Mouse (Mus musculus) heart, postnatal 0 days (tissue): ENCODE measurements around the gene Acaca. TPM values are rescaled to one million over a fixed set of nuclear protein-coding genes. Genes with fewer than 3 reads are reported as not detected.
A peak's percentile ranks its signal among the peaks of the same experiment; 100 is the strongest.

ENCODE experiments used
- ATAC-seq: fragments of 200-750 bp; cut with Nextera tagmentation; 2 replicates; pipeline ENCODE4 v1.8.0; 2017; ENCODE audit warnings: low read depth, moderate number of reproducible peaks, moderate library complexity; ENCODE audit not compliant: insufficient read depth
- DNase-seq: peaks from one replicate; pipeline ENCODE4 v3.0.0-alpha.2; 2016; ENCODE audit warnings: low spot score
- H3K27ac ChIP-seq: fragments of 300-500 bp; sonication (generic); 2 replicates; pipeline ENCODE4 v1.5.1; 2014; ENCODE audit warnings: low read depth, mild to moderate bottlenecking
- H3K27me3 ChIP-seq: fragments of 300-500 bp; sonication (generic); 2 replicates; pipeline ENCODE4 v1.6.1; 2014; ENCODE audit warnings: low read length, mixed read lengths; ENCODE audit not compliant: control insufficient read depth, insufficient read depth
- H3K36me3 ChIP-seq: fragments of 300-500 bp; sonication (generic); replicated peaks from 2 replicates; pipeline ENCODE4 v1.6.1; 2014; ENCODE audit warnings: low read length, mixed read lengths; ENCODE audit not compliant: control insufficient read depth, insufficient read depth
- H3K4me1 ChIP-seq: fragments of 300-500 bp; sonication (generic); 2 replicates; pipeline ENCODE4 v1.6.1; 2014; ENCODE audit warnings: antibody characterized with exemption; ENCODE audit not compliant: control insufficient read depth, insufficient read depth
- H3K4me2 ChIP-seq: fragments of 300-500 bp; sonication (generic); 2 replicates; pipeline ENCODE4 v1.6.1; 2014; ENCODE audit warnings: low read depth, mild to moderate bottlenecking, low read length, moderate library complexity
- H3K4me3 ChIP-seq: fragments of 300-500 bp; sonication (generic); 2 replicates; pipeline ENCODE4 v1.5.1; 2014; ENCODE audit warnings: low read depth, low read length
- H3K9ac ChIP-seq: fragments of 300-500 bp; sonication (generic); replicated peaks from 2 replicates; pipeline ENCODE4 v1.6.1; 2014; ENCODE audit warnings: low read depth, low read length, mixed read lengths
- H3K9me3 ChIP-seq: fragments of 300-500 bp; sonication (generic); replicated peaks from 2 replicates; pipeline ENCODE4 v1.6.1; 2016; ENCODE audit warnings: low read length; ENCODE audit not compliant: control insufficient read depth
- CTCF ChIP-seq: IDR thresholded peaks from 2 replicates; pipeline ENCODE4 v1.5.1; 2016; ENCODE audit warnings: antibody characterized with exemption, control low read depth, low read depth
- EP300 ChIP-seq: IDR thresholded peaks from 2 replicates; pipeline ENCODE4 v1.6.1; 2016; ENCODE audit warnings: antibody characterized with exemption, low read depth
- whole genome bisulfite sequencing: fragments of 180-500 bp; shearing (Covaris S2); extraction: QIAGEN DNeasy Blood & Tissue Kit; methylation state at CpG from one replicate; pipeline ENCODE4 v1.1.7; 2014; 5-methylcytosine and 5-hydroxymethylcytosine counted together
- polyA plus RNA-seq: library from polyadenylated mRNA; unstranded; fragments of >200 nt; fragmentation: Nextera tagmentation; extraction: Ambion mirVana; gene quantifications from 2 replicates; pipeline ENCODE4 v1.2.1, GENCODE M21; 2015
- total RNA-seq: library from RNA; depleted of rRNA; stranded (reverse); fragments of >200 nt; gene quantifications from 2 replicates; pipeline ENCODE4 v1.2.3, GENCODE M21; 2014; ENCODE audit warnings: low replicate concordance

Gene Acaca
- total and polyA plus RNA-seq, 2 experiments from 2014 or later, result 3.0 to 11.5 TPM

DNA sequence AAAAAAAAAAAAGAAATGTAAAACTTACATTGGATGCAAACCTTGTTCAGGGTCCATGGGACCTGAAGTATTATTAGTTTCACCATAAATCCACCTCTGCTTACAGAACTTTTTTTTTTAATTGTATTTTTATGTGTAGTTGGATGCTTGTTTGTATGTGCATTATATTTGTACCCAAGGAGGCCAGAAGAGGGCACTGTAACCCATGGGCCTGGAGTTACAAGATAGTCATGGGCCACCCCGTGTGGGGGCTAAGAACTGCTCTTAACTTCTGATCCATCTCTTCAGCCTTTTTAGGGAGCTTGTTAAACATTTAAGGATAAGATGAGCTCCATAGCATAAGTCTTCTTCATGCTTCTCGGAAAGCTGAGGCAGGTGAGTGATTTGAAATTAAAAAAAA lies 21.4 kb downstream of the Acaca start:
- Histone ChIP-seq H3K4me3 (no peak overlapping the region), H3K9me3 (no peaks in the 10 kb centered on the region), H3K4me2 (no peak overlapping the region), H3K27ac (no peak overlapping the region), H3K27me3 (no peaks in the 10 kb centered on the region), H3K4me1 (no peaks in the 10 kb centered on the region), H3K36me3 (no peaks in the 10 kb centered on the region), H3K9ac (no peak overlapping the region)
- WGBS, result 64% methylated on average over 2 of the region's 2 CpGs
- no peak for DNase-seq
- TF ChIP-seq EP300 (no peak), CTCF (0 out of 2 replicates have a peak, but pooled peaks have one; percentile 14)
- ATAC-seq, result no peak

- TF ChIP-seq EP300 (no peak), CTCF (no peak)
- no peaks in the 10 kb centered on the region for H3K4me1 ChIP-seq
- no peaks in the 10 kb centered on the region for H3K9me3 ChIP-seq
- no peak overlapping the region for H3K9ac ChIP-seq
- 85% methylated on average over 4 of the region's 4 CpGs for WGBS
- no peaks in the 10 kb centered on the region for H3K27me3 ChIP-seq
- H3K4me2 ChIP-seq, result no peak overlapping the region
- H3K27ac ChIP-seq, result no peak overlapping the region
- no peak overlapping the region for H3K4me3 ChIP-seq
- no peaks in the 10 kb centered on the region for H3K36me3 ChIP-seq
- DNase-seq, result no peak
- ATAC-seq, result no peak
Measured at GRCm38 (mm10) chr11:84156535-84157262, 27.2 kb downstream of the Acaca start.

DNA sequence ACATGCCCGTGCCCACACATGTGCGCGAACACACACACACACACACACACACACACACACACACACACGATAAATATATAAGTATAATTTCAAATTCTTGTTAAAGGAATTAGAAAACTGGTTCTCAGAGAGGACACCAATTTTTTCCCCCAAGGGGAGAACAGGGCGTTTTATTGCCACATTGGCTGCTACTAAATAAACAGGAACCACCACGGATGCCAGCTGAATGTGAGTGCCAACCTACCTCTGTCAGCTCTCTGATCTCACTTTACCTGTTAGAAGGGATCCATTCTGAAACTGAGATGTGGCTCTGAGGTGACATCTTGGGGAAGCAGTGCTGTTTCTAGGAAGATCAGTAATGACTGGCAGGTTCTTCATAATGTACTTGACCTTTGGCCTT lies 34.7 kb downstream of the Acaca start:
- no peak overlapping the region for H3K27ac ChIP-seq
- no peak for ATAC-seq
- TF ChIP-seq EP300 (no peak), CTCF (no peak)
- H3K36me3 ChIP-seq, result no peaks in the 10 kb centered on the region
- WGBS, result 80% methylated on average over 6 of the region's 6 CpGs
- H3K4me2 ChIP-seq, result no peak overlapping the region
- H3K9ac ChIP-seq, result no peak overlapping the region
- H3K27me3 ChIP-seq, result no peaks in the 10 kb centered on the region
- H3K4me1 ChIP-seq, result no peaks in the 10 kb centered on the region
- H3K9me3 ChIP-seq, result no peaks in the 10 kb centered on the region
- H3K4me3 ChIP-seq, result no peak overlapping the region
- no peak for DNase-seq

DNA sequence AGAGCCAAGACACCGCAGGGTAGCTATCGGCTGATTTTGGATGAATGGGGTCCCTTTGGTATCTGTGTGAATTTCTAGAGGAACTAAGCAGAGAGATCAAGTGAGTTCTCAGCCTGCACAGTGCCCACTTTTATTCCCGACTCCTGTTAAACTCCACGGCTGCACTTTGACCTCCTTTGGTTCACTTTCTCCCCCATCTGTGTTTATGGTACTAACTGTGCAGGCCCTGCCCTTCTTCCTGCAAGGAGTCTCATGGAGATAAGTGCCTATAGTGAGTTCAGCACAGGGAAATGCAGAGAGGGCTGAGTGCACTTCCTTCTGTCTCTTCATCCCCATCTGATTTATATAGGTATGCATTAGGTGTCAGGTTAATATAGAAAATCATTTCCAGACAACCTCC lies 35.1 kb downstream of the Acaca start:
- Histone ChIP-seq H3K9ac (no peak overlapping the region), H3K4me2 (no peak overlapping the region), H3K36me3 (no peaks in the 10 kb centered on the region), H3K4me1 (no peaks in the 10 kb centered on the region), H3K27ac (no peak overlapping the region), H3K27me3 (no peaks in the 10 kb centered on the region), H3K4me3 (no peak overlapping the region), H3K9me3 (no peaks in the 10 kb centered on the region)
- no peak for DNase-seq
- TF ChIP-seq CTCF, result no peak
- TF ChIP-seq EP300, result no peak
- no peak for ATAC-seq
- WGBS, result 65% methylated on average over 4 of the region's 4 CpGs

GRCm38 (mm10) chr11:84167046-84167526 lies 37.6 kb downstream of the Acaca start, which contains the start of gene Gm11437:
Gm11437 (minus strand) TSS chr11:84167476.
- Histone ChIP-seq H3K36me3 (no peaks in the 10 kb centered on the region), H3K4me3 (no peak within 1 kb of the TSS), H3K9me3 (no peaks in the 10 kb centered on the region), H3K4me1 (no peaks in the 10 kb centered on the region), H3K27me3 (no peaks in the 10 kb centered on the region), H3K9ac (no peak within 1 kb of the TSS), H3K4me2 (no peak within 1 kb of the TSS), H3K27ac (no peak within 1 kb of the TSS)
- TF ChIP-seq EP300 (no peak), CTCF (no peak)
- WGBS, result 70% methylated on average over 5 of the region's 5 CpGs
- ATAC-seq (no peak), DNase-seq (no peak)
